Mouse (Mus musculus): ENCODE data around the gene Map1b. TPM values are rescaled to one million over a fixed set of nuclear protein-coding genes. Genes with fewer than 3 reads are reported as not detected.
A peak's percentile ranks its signal among the peaks of the same experiment; 100 is the strongest.

Gene Map1b
- polyA plus RNA-seq, 1 experiment from 2014 or later: 179 TPM

GRCm38 (mm10) chr13:99550679-99551369 lies 34.5 kb upstream of the Map1b start:
- Histone ChIP-seq H3K27me3 (no peaks in the 10 kb centered on the region), H3K9ac (no peak overlapping the region), H3K9me3 (no peaks in the 10 kb centered on the region), H3K27ac (no peak overlapping the region; the same call in 1 of the 2 replicates), H3K36me3 (no peaks in the 10 kb centered on the region), H3K4me1 (peaks cover 19% of the 10 kb centered on the region), H3K4me2 (replicated peaks) (no peak overlapping the region), H3K4me3 (no peak overlapping the region)
- WGBS: 50% methylated on average over 12 of the region's 12 CpGs
- no peak for ATAC-seq (ENCODE audit: low FRiP score, low read depth)

- Histone ChIP-seq H3K4me1 (peaks cover 19% of the 10 kb centered on the region), H3K9ac (no peak overlapping the region), H3K36me3 (no peaks in the 10 kb centered on the region), H3K4me2 (replicated peaks) (no peak overlapping the region), H3K9me3 (no peaks in the 10 kb centered on the region), H3K27me3 (no peaks in the 10 kb centered on the region), H3K4me3 (no peak overlapping the region), H3K27ac (no peak overlapping the region)
- no peak for ATAC-seq (ENCODE audit: low FRiP score, low read depth)
- WGBS: 83% methylated on average over 4 of the region's 4 CpGs
Observed at GRCm38 (mm10) chr13:99550060-99550459, 33.7 kb upstream of the Map1b start.

DNA sequence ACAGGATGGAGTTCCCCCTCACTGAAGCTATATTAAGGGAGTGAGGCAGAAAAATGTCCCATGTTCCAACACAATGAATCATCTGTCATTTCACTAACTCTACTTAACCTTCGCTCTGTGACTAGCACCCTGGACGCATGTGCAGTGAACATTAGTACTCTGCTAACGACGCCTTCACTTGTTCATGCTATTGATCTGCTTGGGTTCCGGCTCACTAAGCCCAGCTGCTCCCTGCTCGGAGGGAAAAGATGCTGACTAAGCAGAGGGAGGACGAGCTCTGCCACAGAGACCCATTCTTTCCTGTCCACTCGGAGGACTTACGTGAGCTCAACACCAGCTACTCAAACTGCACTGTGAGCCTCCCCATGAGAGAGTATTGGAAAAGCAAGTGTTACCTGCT lies 33.2 kb upstream of the Map1b start:
- WGBS: 42% methylated on average over 9 of the region's 9 CpGs

GRCm38 (mm10) chr13:99546832-99547231 lies 30.5 kb upstream of the Map1b start:
- no peaks in the 10 kb centered on the region for H3K27me3 ChIP-seq
- H3K9me3 ChIP-seq: no peaks in the 10 kb centered on the region; the same call in 1 of the 2 replicates
- H3K27ac ChIP-seq: no peak overlapping the region
- H3K4me2 ChIP-seq (replicated peaks): no peak overlapping the region
- H3K4me3 ChIP-seq: no peak overlapping the region
- H3K4me1 ChIP-seq: peaks cover 24% of the 10 kb centered on the region
- no peak overlapping the region for H3K9ac ChIP-seq
- H3K36me3 ChIP-seq: no peaks in the 10 kb centered on the region
- ATAC-seq (ENCODE audit: low FRiP score, low read depth): no peak
- WGBS: 71% methylated on average over 5 of the region's 5 CpGs

More for the DNA sequence above, 33.2 kb upstream of the Map1b start:
- Histone ChIP-seq H3K27me3 (no peaks in the 10 kb centered on the region), H3K9me3 (no peaks in the 10 kb centered on the region; the same call in 1 of the 2 replicates), H3K4me3 (no peak overlapping the region), H3K9ac (no peak overlapping the region), H3K4me1 (peaks cover 19% of the 10 kb centered on the region), H3K27ac (no peak overlapping the region), H3K4me2 (replicated peaks) (no peak overlapping the region), H3K36me3 (no peaks in the 10 kb centered on the region)
- ATAC-seq (ENCODE audit: low FRiP score, low read depth): no peak

GRCm38 (mm10) chr13:99545201-99545600 lies 28.9 kb upstream of the Map1b start:
- H3K36me3 ChIP-seq: no peaks in the 10 kb centered on the region
- ATAC-seq (ENCODE audit: low FRiP score, low read depth): no peak
- H3K9me3 ChIP-seq: no peaks in the 10 kb centered on the region; the same call in 1 of the 2 replicates
- peaks cover 28% of the 10 kb centered on the region for H3K4me1 ChIP-seq
- H3K4me3 ChIP-seq: no peak overlapping the region
- 73% methylated on average over 6 of the region's 6 CpGs for WGBS
- H3K4me2 ChIP-seq (replicated peaks): no peak overlapping the region
- no peaks in the 10 kb centered on the region for H3K27me3 ChIP-seq
- H3K27ac ChIP-seq: no peak overlapping the region
- no peak overlapping the region for H3K9ac ChIP-seq

DNA sequence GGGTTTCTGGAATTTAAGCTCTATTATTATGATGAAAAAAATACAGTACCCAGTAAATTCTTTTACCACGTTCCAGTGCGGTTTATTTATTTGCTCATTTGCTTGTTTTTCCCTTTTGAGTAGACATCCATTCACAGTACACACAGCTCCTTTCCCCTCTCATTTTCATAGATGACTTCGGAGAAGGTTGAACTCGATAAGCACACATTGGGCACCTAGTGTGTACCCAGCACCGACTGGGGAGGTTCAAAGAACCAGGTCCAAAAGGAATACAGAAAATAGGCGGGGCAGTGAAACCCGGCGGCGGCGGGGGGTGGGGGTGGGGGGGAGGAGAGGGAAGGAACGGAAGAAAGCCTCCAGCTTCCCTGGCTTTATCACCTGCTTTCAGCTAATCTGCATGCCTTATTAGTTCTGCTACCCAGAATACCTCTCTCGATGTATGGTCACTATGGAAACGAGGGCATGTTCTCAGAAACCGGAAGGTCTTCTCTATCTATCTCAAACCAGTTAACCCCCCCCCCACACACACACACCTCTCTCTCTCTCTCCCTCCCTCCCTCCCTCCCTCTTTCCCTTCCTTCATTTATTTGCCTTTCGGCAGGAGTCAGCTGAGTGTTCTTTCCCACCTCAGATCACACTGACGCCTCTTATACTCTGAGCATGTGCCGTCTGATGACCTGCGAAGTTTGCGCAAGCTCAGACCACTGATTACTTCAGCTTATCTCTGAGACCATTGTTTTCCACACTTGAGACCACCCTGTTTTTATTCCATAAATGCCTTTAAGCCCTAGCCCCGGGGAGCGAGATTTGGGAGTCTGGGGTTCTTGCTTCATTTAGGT lies 25.3 kb upstream of the Map1b start:
- H3K9me3 ChIP-seq: no peaks in the 10 kb centered on the region; the same call in 1 of the 2 replicates
- peak overlapping the region; percentile 23; the same call in 1 of the 2 replicates for H3K27ac ChIP-seq
- H3K4me2 ChIP-seq (replicated peaks): peak overlapping the region; percentile 53
- ATAC-seq (ENCODE audit: low FRiP score, low read depth): 0 out of 2 replicates have a peak, but pooled peaks have one; percentile 24
- H3K27me3 ChIP-seq: no peaks in the 10 kb centered on the region
- no peaks in the 10 kb centered on the region for H3K36me3 ChIP-seq
- 33% methylated on average over 20 of the region's 21 CpGs for WGBS
- H3K4me1 ChIP-seq: peaks cover 43% of the 10 kb centered on the region
- H3K9ac ChIP-seq: no peak overlapping the region
- H3K4me3 ChIP-seq: peak overlapping the region; percentile 15

GRCm38 (mm10) chr13:99539288-99539687 lies 22.9 kb upstream of the Map1b start:
- H3K36me3 ChIP-seq: no peaks in the 10 kb centered on the region
- H3K27ac ChIP-seq: no peak overlapping the region
- H3K27me3 ChIP-seq: no peaks in the 10 kb centered on the region
- H3K4me1 ChIP-seq: peaks cover 43% of the 10 kb centered on the region
- ATAC-seq (ENCODE audit: low FRiP score, low read depth): no peak
- no peak overlapping the region for H3K4me3 ChIP-seq
- no peak overlapping the region for H3K9ac ChIP-seq
- H3K4me2 ChIP-seq (replicated peaks): no peak overlapping the region
- 87% methylated on average over 5 of the region's 5 CpGs for WGBS
- no peaks in the 10 kb centered on the region for H3K9me3 ChIP-seq

DNA sequence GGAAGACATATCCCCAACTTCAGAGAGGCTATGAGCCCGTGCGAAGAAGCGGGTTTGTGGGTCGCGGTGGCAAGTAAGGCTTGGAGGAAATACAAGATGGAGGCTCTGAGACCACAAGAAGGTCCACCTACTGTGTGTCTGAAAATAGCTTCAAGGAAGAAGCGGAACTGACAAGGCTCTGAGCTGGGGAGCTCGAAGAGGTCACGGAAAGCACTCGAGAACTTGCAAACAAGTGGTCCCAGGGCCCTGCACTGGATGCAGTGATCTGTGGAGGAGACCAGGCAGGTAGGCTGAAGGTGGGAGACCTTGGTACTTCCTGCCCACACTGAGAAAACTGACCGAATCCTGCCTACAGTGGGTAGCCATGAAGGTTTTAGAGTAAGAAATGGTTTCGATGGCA lies 22.5 kb upstream of the Map1b start:
- ATAC-seq (ENCODE audit: low FRiP score, low read depth): no peak
- H3K9me3 ChIP-seq: no peaks in the 10 kb centered on the region
- H3K27ac ChIP-seq: no peak overlapping the region
- H3K4me2 ChIP-seq (replicated peaks): no peak overlapping the region
- no peaks in the 10 kb centered on the region for H3K27me3 ChIP-seq
- H3K4me1 ChIP-seq: peaks cover 43% of the 10 kb centered on the region
- WGBS: 97% methylated on average over 11 of the region's 11 CpGs
- no peaks in the 10 kb centered on the region for H3K36me3 ChIP-seq
- H3K4me3 ChIP-seq: no peak overlapping the region
- H3K9ac ChIP-seq: no peak overlapping the region

DNA sequence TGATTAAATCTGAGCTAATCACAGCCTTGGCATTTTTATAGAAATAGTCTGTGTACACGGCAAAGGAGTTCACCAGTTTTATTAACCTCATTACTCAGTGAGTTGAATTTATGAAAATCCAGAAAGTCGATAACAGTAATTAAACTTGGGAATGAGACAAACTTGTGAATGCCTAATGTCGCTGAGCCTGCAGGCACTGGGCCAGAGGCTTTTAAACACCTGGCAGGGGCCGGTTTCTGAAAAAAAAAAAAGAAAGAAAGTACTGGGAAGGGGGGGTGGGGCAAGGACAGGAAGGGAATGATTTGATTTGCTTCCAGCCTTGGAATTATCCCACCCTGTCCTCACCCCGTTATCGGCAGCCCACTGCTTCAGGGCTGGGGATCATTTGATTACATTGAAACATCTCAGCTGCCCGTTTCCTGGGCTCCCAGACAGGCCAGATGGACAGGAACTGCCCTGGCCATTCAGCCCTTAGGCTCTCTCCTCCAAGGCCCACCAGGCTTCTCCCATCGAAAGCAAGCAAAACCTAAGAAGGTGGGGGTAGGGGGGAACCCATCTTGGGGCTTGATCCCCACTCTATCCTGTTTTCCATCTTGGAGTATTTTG lies 21.7 kb upstream of the Map1b start:
- peak; percentile 41; the same call in 1 of the 2 replicates for ATAC-seq (ENCODE audit: low FRiP score, low read depth)
- Histone ChIP-seq H3K9me3 (no peaks in the 10 kb centered on the region), H3K27ac (no peak overlapping the region), H3K36me3 (no peaks in the 10 kb centered on the region), H3K4me1 (peaks cover 43% of the 10 kb centered on the region), H3K4me2 (replicated peaks) (peak overlapping the region; percentile 37; the same call in 1 of the 2 replicates), H3K9ac (no peak overlapping the region), H3K27me3 (no peaks in the 10 kb centered on the region), H3K4me3 (no peak overlapping the region)
- 6% methylated on average over 8 of the region's 8 CpGs for WGBS

DNA sequence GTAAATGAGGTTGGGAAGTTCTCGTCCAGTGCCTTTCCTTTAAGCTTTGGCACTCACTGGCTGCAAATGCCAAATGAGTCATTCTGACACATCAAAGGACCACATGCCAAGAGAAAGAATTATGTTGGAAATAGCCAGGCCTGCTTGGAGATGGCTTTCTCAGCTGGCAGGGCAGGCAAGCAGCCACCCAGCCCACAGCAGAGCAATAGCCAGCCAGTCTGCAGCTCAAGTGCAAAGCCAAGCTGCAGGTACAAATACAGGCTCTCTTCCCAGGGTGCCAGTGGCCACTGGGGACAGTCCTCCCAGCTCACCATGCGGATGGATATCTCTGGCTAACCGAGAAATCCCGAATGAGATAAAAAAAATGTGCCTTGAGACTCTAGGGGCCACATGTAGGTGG lies 12.1 kb upstream of the Map1b start:
- no peak for ATAC-seq (ENCODE audit: low FRiP score, low read depth)
- Histone ChIP-seq H3K27ac (no peak overlapping the region), H3K9me3 (no peaks in the 10 kb centered on the region), H3K9ac (no peak overlapping the region), H3K4me1 (no peaks in the 10 kb centered on the region), H3K36me3 (no peaks in the 10 kb centered on the region), H3K4me2 (replicated peaks) (no peak overlapping the region), H3K27me3 (no peaks in the 10 kb centered on the region), H3K4me3 (no peak overlapping the region)
- 68% methylated on average over 4 of the region's 4 CpGs for WGBS

GRCm38 (mm10) chr13:99527936-99528335 lies 11.6 kb upstream of the Map1b start:
- H3K27me3 ChIP-seq: no peaks in the 10 kb centered on the region
- no peak overlapping the region for H3K4me3 ChIP-seq
- no peak overlapping the region for H3K9ac ChIP-seq

DNA sequence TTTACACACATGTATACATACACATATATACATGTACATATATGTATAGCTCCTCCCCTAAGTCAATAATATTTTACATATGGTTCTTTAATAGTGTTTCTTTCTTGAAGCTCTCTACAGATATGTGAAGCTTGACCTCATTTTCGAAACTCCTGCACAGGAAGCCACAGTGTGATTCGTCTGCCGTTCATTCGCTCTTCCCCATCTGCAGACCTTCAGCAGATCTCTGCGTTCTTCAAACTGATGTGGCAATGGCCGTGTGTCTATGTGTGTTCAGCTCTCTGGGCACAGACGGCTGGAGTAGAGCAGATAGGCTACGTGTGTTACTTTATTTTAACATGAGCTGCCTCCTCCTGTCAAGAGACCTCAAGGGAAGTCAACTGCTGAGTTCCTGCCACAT lies 9.2 kb upstream of the Map1b start:
- Histone ChIP-seq H3K27ac (no peak overlapping the region), H3K4me1 (no peaks in the 10 kb centered on the region), H3K9me3 (no peaks in the 10 kb centered on the region), H3K4me3 (no peak overlapping the region), H3K9ac (no peak overlapping the region), H3K27me3 (no peaks in the 10 kb centered on the region), H3K36me3 (no peaks in the 10 kb centered on the region), H3K4me2 (replicated peaks) (no peak overlapping the region)
- 83% methylated on average over 8 of the region's 8 CpGs for WGBS
- no peak for ATAC-seq (ENCODE audit: low FRiP score, low read depth)

More at GRCm38 (mm10) chr13:99527936-99528335, 11.6 kb upstream of the Map1b start:
- Histone ChIP-seq H3K27ac (no peak overlapping the region), H3K9me3 (no peaks in the 10 kb centered on the region), H3K4me1 (no peaks in the 10 kb centered on the region), H3K36me3 (no peaks in the 10 kb centered on the region), H3K4me2 (replicated peaks) (no peak overlapping the region)
- ATAC-seq (ENCODE audit: low FRiP score, low read depth): no peak

Data from limb, embryonic 13.5 days (tissue).